Mouse (Mus musculus) midbrain, postnatal 0 days (tissue): ENCODE measurements around the gene Dennd1a. TPM values are rescaled to one million over a fixed set of nuclear protein-coding genes. Genes with fewer than 3 reads are reported as not detected.

Experiments used
- ATAC-seq: fragments of 200-750 bp; cut with Nextera tagmentation; 2 replicates; pipeline ENCODE4 v1.8.0; 2017; ENCODE audit warnings: moderate number of reproducible peaks, mild to moderate bottlenecking, moderate TSS enrichment, moderate library complexity; ENCODE audit not compliant: low FRiP score
- DNase-seq: peaks from one replicate; pipeline ENCODE4 v3.0.0-alpha.2; 2015; ENCODE audit warnings: low spot score
- H3K27ac ChIP-seq: fragments of 300-500 bp; sonication (generic); 2 replicates; pipeline ENCODE4 v1.5.1; 2014; ENCODE audit warnings: low read depth, mild to moderate bottlenecking, low read length, mixed read lengths
- H3K27me3 ChIP-seq: fragments of 300-500 bp; sonication (generic); 2 replicates; pipeline ENCODE4 v1.6.1; 2014; ENCODE audit warnings: low read length, control low read depth, mixed read lengths; ENCODE audit not compliant: insufficient read depth
- H3K36me3 ChIP-seq: fragments of 300-500 bp; sonication (generic); 2 replicates; pipeline ENCODE4 v1.6.1; 2014; ENCODE audit warnings: low read length, control low read depth, mixed read lengths; ENCODE audit not compliant: insufficient read depth
- H3K4me1 ChIP-seq: fragments of 300-500 bp; sonication (generic); 2 replicates; pipeline ENCODE4 v1.6.1; 2014; ENCODE audit warnings: mild to moderate bottlenecking, control low read depth, antibody characterized with exemption, low read length, mixed read lengths; ENCODE audit not compliant: insufficient read depth
- H3K4me2 ChIP-seq: fragments of 300-500 bp; sonication (generic); 2 replicates; pipeline ENCODE4 v1.6.1; 2014; ENCODE audit warnings: low read depth, mild to moderate bottlenecking, low read length, mixed read lengths; ENCODE audit not compliant: poor library complexity, severe bottlenecking
- H3K4me3 ChIP-seq: fragments of 300-500 bp; sonication (generic); 2 replicates; pipeline ENCODE4 v1.5.1; 2014; ENCODE audit warnings: low read depth, mild to moderate bottlenecking, low read length, moderate library complexity
- H3K9ac ChIP-seq: fragments of 300-500 bp; sonication (generic); replicated peaks from 2 replicates; pipeline ENCODE4 v1.6.1; 2014; ENCODE audit warnings: mild to moderate bottlenecking, low read length, moderate library complexity, mixed read lengths; ENCODE audit not compliant: poor library complexity, severe bottlenecking
- H3K9me3 ChIP-seq: fragments of 300-500 bp; sonication (generic); 2 replicates; pipeline ENCODE4 v1.6.1; 2016; ENCODE audit warnings: low read length, control low read depth
- CTCF ChIP-seq: IDR thresholded peaks from 2 replicates; pipeline ENCODE4 v1.5.1; 2016; ENCODE audit warnings: antibody characterized with exemption, mild to moderate bottlenecking
- WGBS: fragments of 180-500 bp; shearing (Covaris S2); extraction: QIAGEN DNeasy Blood & Tissue Kit; methylation state at CpG from one replicate; pipeline ENCODE4 v1.1.7; 2014; 5-methylcytosine and 5-hydroxymethylcytosine counted together
- polyA plus RNA-seq: library from polyadenylated mRNA; unstranded; fragments of >200 nt; fragmentation: Nextera tagmentation; extraction: Ambion mirVana; gene quantifications from 2 replicates; pipeline ENCODE4 v1.2.1, GENCODE M21; 2015
- total RNA-seq: library from RNA; depleted of rRNA; stranded (reverse); fragments of >200 nt; gene quantifications from 2 replicates; pipeline ENCODE4 v1.2.3, GENCODE M21; 2014

Gene Dennd1a
- total and polyA plus RNA-seq, 2 experiments from 2014 or later = 15.9 to 51.1 TPM

DNA sequence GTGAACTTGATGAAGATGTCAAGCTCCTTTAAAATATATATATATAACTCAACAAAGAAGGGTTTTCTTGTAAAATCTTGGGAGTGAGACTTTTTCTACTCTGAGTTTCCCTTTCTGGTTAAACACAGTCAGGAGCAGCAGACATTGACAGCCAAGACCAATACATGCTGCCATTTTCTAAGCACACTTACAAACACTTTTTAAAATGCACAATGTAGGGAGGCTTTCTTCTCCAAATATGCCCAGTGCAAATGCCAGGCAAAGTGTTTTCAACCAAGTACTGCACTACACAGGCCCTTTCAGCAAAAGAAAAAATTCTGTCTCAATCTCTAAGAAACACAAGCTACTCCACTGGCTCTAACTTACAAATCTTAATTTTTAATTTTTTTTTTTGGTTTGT lies 65.7 kb downstream of the Dennd1a start:
- no peaks in the 10 kb centered on the region for H3K4me1 ChIP-seq
- no peak for TF ChIP-seq CTCF
- H3K36me3 ChIP-seq = no peaks in the 10 kb centered on the region
- ATAC-seq (no peak), DNase-seq (no peak)
- no peak overlapping the region for H3K4me3 ChIP-seq
- no peaks in the 10 kb centered on the region for H3K9me3 ChIP-seq
- H3K27me3 ChIP-seq = peaks cover 2% of the 10 kb centered on the region; the same call in 1 of the 2 replicates
- H3K4me2 ChIP-seq = no peak overlapping the region
- no peak overlapping the region for H3K9ac ChIP-seq
- no peak overlapping the region for H3K27ac ChIP-seq

DNA sequence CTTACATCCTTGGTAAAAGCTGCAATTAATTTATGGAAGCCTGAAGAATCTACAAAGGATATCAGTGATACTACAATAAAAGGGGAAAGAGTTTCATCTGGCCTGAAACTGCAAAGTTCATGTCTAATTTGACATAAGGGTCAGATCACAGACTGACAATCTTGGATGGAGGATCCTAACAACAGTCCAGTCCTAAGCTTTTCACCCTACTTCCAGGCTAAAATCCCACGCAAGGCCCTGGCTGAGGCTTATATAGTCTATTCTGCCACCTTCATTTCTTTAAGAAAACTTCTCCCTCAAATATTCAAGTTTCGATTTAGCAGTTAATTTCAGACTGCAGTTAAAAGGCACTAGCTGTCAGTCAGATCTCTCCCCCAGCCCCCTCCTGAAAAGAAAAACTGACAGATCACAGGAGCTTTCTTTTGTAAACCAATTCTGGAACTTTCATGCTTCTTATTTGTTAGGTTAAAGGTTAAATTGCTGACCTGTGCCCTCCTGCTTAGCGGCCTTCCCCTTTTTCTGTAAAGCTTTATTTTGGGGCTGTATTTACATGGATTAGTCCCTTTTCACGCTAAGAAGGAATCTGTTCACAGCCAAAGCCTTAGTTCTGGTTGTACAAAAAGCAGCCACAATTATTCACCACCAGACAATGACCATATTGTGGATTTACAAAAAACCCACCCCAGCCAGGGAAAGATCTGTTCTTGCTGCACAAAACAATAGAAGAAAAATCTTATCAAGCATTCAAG lies 66.3 kb downstream of the Dennd1a start:
- Histone ChIP-seq H3K4me3 (no peak overlapping the region), H3K4me1 (no peaks in the 10 kb centered on the region), H3K36me3 (no peaks in the 10 kb centered on the region), H3K27me3 (no peaks in the 10 kb centered on the region), H3K9me3 (no peaks in the 10 kb centered on the region), H3K4me2 (no peak overlapping the region), H3K9ac (no peak overlapping the region), H3K27ac (no peak overlapping the region)
- 22% methylated on average over 4 of the region's 4 CpGs for WGBS
- DNase-seq = no peak
- TF ChIP-seq CTCF = no peak
- ATAC-seq = no peak

DNA sequence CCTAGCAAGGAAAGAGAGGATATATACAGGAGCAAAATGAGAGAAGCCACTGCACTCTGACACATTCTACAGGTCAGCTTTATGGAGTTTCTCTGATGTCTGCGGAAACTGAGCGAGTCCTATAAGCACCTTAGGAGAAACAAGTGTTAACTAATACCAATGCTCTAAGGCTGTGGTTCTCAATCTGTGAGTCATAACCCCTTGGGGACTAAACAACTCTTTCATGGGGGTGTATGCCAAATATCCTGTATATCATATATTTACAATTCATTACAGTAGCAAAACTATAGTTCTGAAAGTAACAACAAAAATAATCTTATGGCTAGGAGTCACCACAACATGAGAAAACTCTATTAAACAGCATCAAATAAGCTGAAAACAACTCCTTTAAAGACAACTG lies 67.5 kb downstream of the Dennd1a start:
- H3K36me3 ChIP-seq = no peaks in the 10 kb centered on the region
- TF ChIP-seq CTCF = no peak
- DNase-seq (no peak), ATAC-seq (no peak)
- no peak overlapping the region for H3K9ac ChIP-seq
- H3K27me3 ChIP-seq = no peaks in the 10 kb centered on the region
- H3K27ac ChIP-seq = no peak overlapping the region
- H3K4me1 ChIP-seq = no peaks in the 10 kb centered on the region
- WGBS = 91% methylated on average over 2 of the region's 2 CpGs
- H3K9me3 ChIP-seq = no peaks in the 10 kb centered on the region
- no peak overlapping the region for H3K4me3 ChIP-seq
- no peak overlapping the region for H3K4me2 ChIP-seq

DNA sequence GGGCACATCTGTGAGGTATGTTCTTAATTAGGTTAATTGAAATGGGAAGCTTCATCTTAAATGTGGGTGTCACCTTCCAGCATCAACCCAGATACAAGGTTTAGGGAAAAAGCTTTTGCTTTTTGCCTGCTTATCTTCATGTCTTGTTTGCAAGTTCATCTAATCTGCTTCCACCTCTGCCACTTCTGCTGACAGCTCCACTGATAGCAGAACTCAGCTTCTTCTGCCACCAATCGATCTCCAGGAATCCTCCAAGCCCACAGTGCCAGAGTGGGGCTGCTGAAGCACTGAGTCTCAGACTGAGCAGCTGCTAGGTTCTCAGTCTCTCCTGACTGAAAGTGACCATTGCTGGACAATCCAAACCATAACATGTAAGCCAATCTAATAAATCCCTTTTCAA lies 74.1 kb downstream of the Dennd1a start:
- ATAC-seq (no peak), DNase-seq (no peak)
- Histone ChIP-seq H3K36me3 (no peaks in the 10 kb centered on the region), H3K4me2 (no peak overlapping the region), H3K4me1 (no peaks in the 10 kb centered on the region), H3K27me3 (no peaks in the 10 kb centered on the region), H3K27ac (no peak overlapping the region), H3K4me3 (no peak overlapping the region), H3K9me3 (no peaks in the 10 kb centered on the region), H3K9ac (no peak overlapping the region)
- WGBS = 92% methylated on average over 1 of the region's 1 CpGs
- TF ChIP-seq CTCF = no peak

DNA sequence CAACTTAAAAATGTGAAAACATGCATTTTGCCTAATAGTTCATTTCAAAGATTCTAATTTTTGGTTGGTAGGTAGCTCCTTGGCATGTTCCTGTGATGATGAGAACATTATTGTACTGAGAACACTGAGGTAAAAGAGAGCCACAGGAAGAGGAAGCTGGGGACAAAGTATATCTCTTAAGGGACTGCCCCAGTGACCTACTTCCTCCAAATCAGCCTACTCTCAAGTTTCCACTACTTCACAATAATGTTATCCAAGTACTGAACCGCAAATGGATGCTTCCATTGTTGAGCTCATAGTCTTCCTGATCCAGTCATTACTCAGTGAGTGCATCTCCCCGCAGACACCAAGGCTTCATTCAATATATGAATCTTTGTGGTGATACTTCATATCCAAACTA lies 75.8 kb downstream of the Dennd1a start:
- WGBS = 93% methylated on average over 2 of the region's 2 CpGs

DNA sequence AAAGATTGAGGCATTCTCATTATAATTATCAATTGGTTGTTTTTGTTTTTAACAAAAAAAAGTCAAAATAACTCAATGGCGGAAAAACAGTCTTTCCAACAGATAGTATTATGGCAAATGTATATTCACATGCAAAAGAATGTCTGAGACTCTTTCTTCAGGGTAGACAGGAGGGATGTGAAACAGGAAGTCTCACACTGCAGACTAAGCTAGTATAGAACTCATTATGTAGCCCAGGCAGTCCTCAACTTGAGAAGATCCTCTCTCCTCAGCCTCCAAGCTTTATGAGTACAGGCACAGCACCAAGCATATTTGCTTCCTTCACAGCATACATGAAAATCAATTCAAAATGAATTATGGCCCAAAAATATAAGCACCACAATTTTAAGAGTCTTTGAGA lies 79.4 kb downstream of the Dennd1a start:
- WGBS = 98% methylated on average over 1 of the region's 1 CpGs
- ATAC-seq (no peak), DNase-seq (no peak)
- Histone ChIP-seq H3K36me3 (no peaks in the 10 kb centered on the region), H3K27ac (no peak overlapping the region), H3K9me3 (no peaks in the 10 kb centered on the region), H3K27me3 (no peaks in the 10 kb centered on the region), H3K4me2 (no peak overlapping the region), H3K4me1 (no peaks in the 10 kb centered on the region), H3K4me3 (no peak overlapping the region), H3K9ac (no peak overlapping the region)
- TF ChIP-seq CTCF = no peak

More for the DNA sequence above, 75.8 kb downstream of the Dennd1a start:
- Histone ChIP-seq H3K4me2 (no peak overlapping the region), H3K4me3 (no peak overlapping the region), H3K9ac (no peak overlapping the region), H3K36me3 (no peaks in the 10 kb centered on the region), H3K27ac (no peak overlapping the region), H3K4me1 (no peaks in the 10 kb centered on the region), H3K27me3 (no peaks in the 10 kb centered on the region), H3K9me3 (no peaks in the 10 kb centered on the region)
- ATAC-seq = no peak
- TF ChIP-seq CTCF = no peak
- no peak for DNase-seq
